Mouse (Mus musculus) hindbrain, embryonic 16.5 days (tissue): ENCODE data around the gene Mbnl1. TPM values are rescaled to one million over a fixed set of nuclear protein-coding genes. Genes with fewer than 3 reads are reported as not detected.

Experiments used
- ATAC-seq: fragments of 200-750 bp; cut with Nextera tagmentation; 2 replicates; pipeline ENCODE4 v1.8.0; 2017; ENCODE audit warnings: moderate TSS enrichment, moderate library complexity
- H3K27ac ChIP-seq: fragments of 300-500 bp; sonication (generic); 2 replicates; pipeline ENCODE4 v1.5.1; 2014; ENCODE audit warnings: low read depth, mild to moderate bottlenecking, control low read depth, low read length, moderate library complexity
- H3K27me3 ChIP-seq: fragments of 300-500 bp; sonication (generic); replicated peaks from 2 replicates; pipeline ENCODE4 v1.6.1; 2014; ENCODE audit warnings: low read length; ENCODE audit not compliant: control insufficient read depth, insufficient read depth
- H3K36me3 ChIP-seq: fragments of 300-500 bp; sonication (generic); 2 replicates; pipeline ENCODE4 v1.6.1; 2014; ENCODE audit warnings: mild to moderate bottlenecking, low read length, moderate library complexity, mixed read lengths; ENCODE audit not compliant: control insufficient read depth, insufficient read depth
- H3K4me1 ChIP-seq: fragments of 300-500 bp; sonication (generic); 2 replicates; pipeline ENCODE4 v1.6.1; 2014; ENCODE audit warnings: low read depth, low read length; ENCODE audit not compliant: control insufficient read depth, insufficient read depth
- H3K4me2 ChIP-seq: fragments of 300-500 bp; sonication (generic); 2 replicates; pipeline ENCODE4 v1.6.1; 2014; ENCODE audit warnings: mild to moderate bottlenecking, low read length, control low read depth, moderate library complexity
- H3K4me3 ChIP-seq: fragments of 300-500 bp; sonication (generic); 2 replicates; pipeline ENCODE4 v1.5.1; 2014; ENCODE audit warnings: mild to moderate bottlenecking, low read length, control low read depth, moderate library complexity
- H3K9ac ChIP-seq: fragments of 300-500 bp; sonication (generic); 2 replicates; pipeline ENCODE4 v1.6.1; 2014; ENCODE audit warnings: low read depth, mild to moderate bottlenecking, control low read depth, low read length, moderate library complexity
- H3K9me3 ChIP-seq: fragments of 300-500 bp; sonication (generic); 2 replicates; pipeline ENCODE4 v1.6.1; 2014; ENCODE audit warnings: mild to moderate bottlenecking, low read length, moderate library complexity; ENCODE audit not compliant: control insufficient read depth
- WGBS: fragments of 180-500 bp; shearing (Covaris S2); extraction: QIAGEN DNeasy Blood & Tissue Kit; methylation state at CpG from one replicate; pipeline ENCODE4 v1.1.7; 2014; 5-methylcytosine and 5-hydroxymethylcytosine counted together
- polyA plus RNA-seq: library from polyadenylated mRNA; unstranded; fragments of >200 nt; fragmentation: Nextera tagmentation; extraction: Ambion mirVana; gene quantifications from 2 replicates; pipeline ENCODE4 v1.2.1, GENCODE M21; 2015

The Mbnl1 gene
- polyA plus RNA-seq, 1 experiment from 2014 or later, result 45.0 TPM

- H3K36me3 ChIP-seq, result no peaks in the 10 kb centered on the region
- peak overlapping the region; percentile 80 for H3K4me2 ChIP-seq
- peak overlapping the region; percentile 93 for H3K27ac ChIP-seq
- peaks cover 25% of the 10 kb centered on the region for H3K4me1 ChIP-seq
- H3K4me3 ChIP-seq, result peak overlapping the region; percentile 94
- H3K27me3 ChIP-seq, result no peaks in the 10 kb centered on the region
- H3K9me3 ChIP-seq, result no peaks in the 10 kb centered on the region
- WGBS, result 2% methylated on average over 44 of the region's 96 CpGs
- H3K9ac ChIP-seq, result peak overlapping the region; percentile 96
- peak; percentile 93 for ATAC-seq
Observed at GRCm38 (mm10) chr3:60500571-60501527, 28.2 kb downstream of the Mbnl1 start.

- Histone ChIP-seq H3K4me1 (peaks cover 25% of the 10 kb centered on the region), H3K4me3 (peak overlapping the region; percentile 94), H3K9ac (peak overlapping the region; percentile 96), H3K36me3 (no peaks in the 10 kb centered on the region), H3K27ac (peak overlapping the region; percentile 93), H3K4me2 (peak overlapping the region; percentile 80), H3K27me3 (no peaks in the 10 kb centered on the region), H3K9me3 (no peaks in the 10 kb centered on the region)
- peak; percentile 83 for ATAC-seq
- 2% methylated on average over 17 of the region's 29 CpGs for WGBS
Observed at GRCm38 (mm10) chr3:60501561-60502151, 29.0 kb downstream of the Mbnl1 start.

- 32% methylated on average over 7 of the region's 7 CpGs for WGBS
- peak overlapping the region; percentile 94 for H3K4me3 ChIP-seq
- H3K36me3 ChIP-seq, result no peaks in the 10 kb centered on the region
- ATAC-seq, result no peak
- 0 out of 2 replicates have a peak overlapping the region, but pooled peaks have one; percentile 93 for H3K27ac ChIP-seq
- H3K4me1 ChIP-seq, result peaks cover 25% of the 10 kb centered on the region
- no peaks in the 10 kb centered on the region for H3K27me3 ChIP-seq
- H3K9me3 ChIP-seq, result no peaks in the 10 kb centered on the region
- peak overlapping the region; percentile 96 for H3K9ac ChIP-seq
- peak overlapping the region; percentile 80 for H3K4me2 ChIP-seq
Observed at GRCm38 (mm10) chr3:60502155-60502987, 29.7 kb downstream of the Mbnl1 start.

- H3K4me1 ChIP-seq, result peaks cover 25% of the 10 kb centered on the region
- WGBS, result 64% methylated on average over 7 of the region's 7 CpGs
- no peak overlapping the region for H3K27ac ChIP-seq
- H3K9ac ChIP-seq, result no peak overlapping the region
- H3K4me2 ChIP-seq, result peak overlapping the region; percentile 21
- H3K9me3 ChIP-seq, result no peaks in the 10 kb centered on the region
- no peaks in the 10 kb centered on the region for H3K36me3 ChIP-seq
- no peak for ATAC-seq
- H3K4me3 ChIP-seq, result no peak overlapping the region
- no peaks in the 10 kb centered on the region for H3K27me3 ChIP-seq
Observed at GRCm38 (mm10) chr3:60503196-60503595, 30.6 kb downstream of the Mbnl1 start.

GRCm38 (mm10) chr3:60504775-60505430, 32.3 kb downstream of the Mbnl1 start:
- Histone ChIP-seq H3K9me3 (no peaks in the 10 kb centered on the region), H3K4me3 (no peak overlapping the region), H3K9ac (no peak overlapping the region), H3K27ac (no peak overlapping the region), H3K4me2 (no peak overlapping the region), H3K36me3 (no peaks in the 10 kb centered on the region), H3K4me1 (peaks cover 21% of the 10 kb centered on the region), H3K27me3 (no peaks in the 10 kb centered on the region)
- no peak for ATAC-seq
- WGBS, result 66% methylated on average over 5 of the region's 5 CpGs

- ATAC-seq, result no peak
- Histone ChIP-seq H3K4me1 (peaks cover 15% of the 10 kb centered on the region), H3K36me3 (no peaks in the 10 kb centered on the region), H3K9me3 (no peaks in the 10 kb centered on the region), H3K27me3 (no peaks in the 10 kb centered on the region), H3K4me3 (no peak overlapping the region), H3K27ac (no peak overlapping the region), H3K9ac (no peak overlapping the region), H3K4me2 (no peak overlapping the region)
- 88% methylated on average over 5 of the region's 5 CpGs for WGBS
Observed at GRCm38 (mm10) chr3:60506821-60507220, 34.2 kb downstream of the Mbnl1 start.

GRCm38 (mm10) chr3:60507496-60507895, 34.9 kb downstream of the Mbnl1 start:
- Histone ChIP-seq H3K36me3 (no peaks in the 10 kb centered on the region), H3K4me3 (no peak overlapping the region), H3K9ac (no peak overlapping the region), H3K4me1 (peaks cover 10% of the 10 kb centered on the region), H3K4me2 (no peak overlapping the region), H3K27ac (no peak overlapping the region), H3K9me3 (no peaks in the 10 kb centered on the region), H3K27me3 (no peaks in the 10 kb centered on the region)
- ATAC-seq, result no peak
- 96% methylated on average over 3 of the region's 3 CpGs for WGBS

GRCm38 (mm10) chr3:60507979-60508378, 35.3 kb downstream of the Mbnl1 start:
- no peak overlapping the region for H3K27ac ChIP-seq
- no peak for ATAC-seq
- H3K4me2 ChIP-seq, result no peak overlapping the region
- H3K36me3 ChIP-seq, result no peaks in the 10 kb centered on the region
- no peaks in the 10 kb centered on the region for H3K9me3 ChIP-seq
- H3K4me1 ChIP-seq, result peaks cover 6% of the 10 kb centered on the region
- WGBS, result 96% methylated on average over 2 of the region's 2 CpGs
- H3K9ac ChIP-seq, result no peak overlapping the region
- no peak overlapping the region for H3K4me3 ChIP-seq
- no peaks in the 10 kb centered on the region for H3K27me3 ChIP-seq
